Mouse (Mus musculus) CH12.LX (cell line): ENCODE results near the gene 4930442H23Rik.

ENCODE experiments used
- CTCF ChIP-seq, 2 experiments: IDR thresholded peaks in 1 of 2; conservative IDR thresholded peaks in 1 of 2; 2 replicates each; pipeline ENCODE4 v1.5.1; 2011 to 2012; ENCODE audit warnings: low read depth in 2 of 2, low read length in 2 of 2, improper control_type of control experiment in 1 of 2, inconsistent platforms in 1 of 2, mild to moderate bottlenecking in 1 of 2, moderate library complexity in 1 of 2
- HCFC1 ChIP-seq: IDR thresholded peaks from 2 replicates; pipeline ENCODE4 v1.6.1; 2012; ENCODE audit warnings: low read depth, mild to moderate bottlenecking, inconsistent platforms, low read length, improper control_type of control experiment
- MAX ChIP-seq: IDR thresholded peaks from 2 replicates; pipeline ENCODE4 v1.6.1; 2011; ENCODE audit warnings: low read length, improper control_type of control experiment
- MYC ChIP-seq: IDR thresholded peaks from 2 replicates; pipeline ENCODE4 v1.6.1; 2011; ENCODE audit warnings: low read depth, mild to moderate bottlenecking, improper control_type of control experiment, low read length
- NRF1 ChIP-seq: IDR thresholded peaks from 2 replicates; pipeline ENCODE4 v1.6.1; 2014; ENCODE audit warnings: low read depth, mild to moderate bottlenecking, inconsistent platforms, low read length, improper control_type of control experiment, moderate library complexity
- POLR2A ChIP-seq: IDR thresholded peaks from 2 replicates; pipeline ENCODE4 v1.6.1; 2011; ENCODE audit warnings: low read depth, mild to moderate bottlenecking, improper control_type of control experiment, low read length
- ZC3H11A ChIP-seq: IDR thresholded peaks from 2 replicates; pipeline ENCODE4 v1.6.1; 2012; ENCODE audit warnings: low read depth, mild to moderate bottlenecking, inconsistent platforms, low read length, improper control_type of control experiment
- ZKSCAN1 ChIP-seq: IDR thresholded peaks from 2 replicates; pipeline ENCODE4 v1.6.1; 2012; ENCODE audit warnings: low read depth, inconsistent platforms, low read length, improper control_type of control experiment, borderline replicate concordance

- TF ChIP-seq HCFC1 (no peak), MYC (no peak), CTCF (conservative IDR thresholded peaks at IDR 0.05 in 1 of 2, IDR thresholded peaks at IDR 0.05 in 1 of 2; ENCODE audit: low read depth in 2 of 2, low read length in 2 of 2) (no peak), ZKSCAN1 (no peak), ZC3H11A (no peak), POLR2A (no peak), MAX (no peak), NRF1 (no peak)
Measured at GRCm38 (mm10) chr10:81196470-81197065, 12.9 kb upstream of the 4930442H23Rik start.
